Mouse (Mus musculus) cerebellum, postnatal 10 days (tissue): Measurements from ENCODE around the gene Rack1.
"Not testable (repeated sequence)": the region's sequence is repeated elsewhere in the genome, so short reads cannot be mapped to it uniquely, and the experiment has no call there.

Experiments
- DNase-seq, 2 experiments: peaks; one replicate each; pipeline ENCODE4 v3.0.0; 2021; ENCODE audit warnings: mixed read lengths in 2 of 2

Gene Rack1

GRCm38 (mm10) chr11:48819614-48820307 lies 19.6 kb downstream of the Rack1 start:
- DNase-seq = no peak

GRCm38 (mm10) chr11:48820308-48820674 lies 20.2 kb downstream of the Rack1 start:
- no peak for DNase-seq

GRCm38 (mm10) chr11:48821299-48821698 lies 21.2 kb downstream of the Rack1 start:
- not testable (repeated sequence) for DNase-seq

DNA sequence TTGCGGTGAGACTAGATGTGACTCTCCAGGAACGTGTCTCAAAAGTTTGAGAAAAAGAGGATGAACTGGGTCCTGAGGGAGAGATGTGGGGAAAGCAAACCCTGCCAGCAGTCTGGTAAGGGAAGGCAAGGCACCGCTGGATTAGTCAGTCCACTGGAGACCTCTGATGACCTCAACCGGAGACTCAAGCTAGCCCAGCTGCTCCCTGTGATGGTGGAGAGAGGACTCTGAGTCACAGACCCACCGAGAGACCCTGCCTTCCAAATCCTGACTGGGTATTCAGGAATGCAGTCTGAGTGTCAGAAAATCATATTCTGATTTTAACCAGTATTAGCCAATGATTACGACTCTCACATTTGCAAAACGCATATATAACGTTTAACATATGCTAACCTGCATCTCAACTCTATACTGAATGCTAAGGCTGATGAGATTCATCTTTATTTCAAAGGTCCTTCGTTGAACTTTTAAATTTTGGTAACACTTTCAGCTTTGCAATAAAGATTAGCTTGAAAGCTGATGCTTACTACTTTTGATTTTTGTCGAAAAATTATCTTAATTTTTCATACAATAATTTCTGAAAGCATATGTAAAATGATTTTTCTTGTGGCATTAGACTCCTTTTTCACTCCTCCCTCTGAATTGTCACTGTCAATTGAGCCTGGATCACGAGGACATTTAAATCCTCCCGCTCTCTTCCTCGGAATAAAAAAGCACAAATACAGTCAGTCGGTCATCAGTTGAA lies 22.8 kb downstream of the Rack1 start:
- no peak for DNase-seq

DNA sequence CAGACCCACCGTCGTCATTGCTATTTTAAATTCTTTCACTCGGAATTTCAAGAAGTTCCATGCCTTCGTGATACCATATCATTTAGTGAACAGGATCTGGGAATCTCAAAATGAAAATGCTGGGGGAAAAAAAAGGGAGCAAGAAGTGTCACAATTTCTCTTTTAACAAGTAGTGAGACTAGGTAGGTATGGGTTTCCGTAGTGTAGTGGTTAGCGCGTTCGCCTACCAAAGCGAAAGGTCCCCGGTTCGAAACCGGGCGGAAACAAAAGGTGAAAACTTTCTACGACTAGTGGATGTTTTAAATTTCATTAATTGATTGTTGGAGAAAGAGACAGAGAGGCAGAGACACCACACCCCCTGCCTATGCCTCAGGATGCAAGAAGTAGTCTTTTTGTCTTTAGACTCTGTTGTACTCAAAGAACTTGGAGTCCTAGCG lies 23.4 kb downstream of the Rack1 start:
- peak; percentile 69 to 79 for DNase-seq

DNA sequence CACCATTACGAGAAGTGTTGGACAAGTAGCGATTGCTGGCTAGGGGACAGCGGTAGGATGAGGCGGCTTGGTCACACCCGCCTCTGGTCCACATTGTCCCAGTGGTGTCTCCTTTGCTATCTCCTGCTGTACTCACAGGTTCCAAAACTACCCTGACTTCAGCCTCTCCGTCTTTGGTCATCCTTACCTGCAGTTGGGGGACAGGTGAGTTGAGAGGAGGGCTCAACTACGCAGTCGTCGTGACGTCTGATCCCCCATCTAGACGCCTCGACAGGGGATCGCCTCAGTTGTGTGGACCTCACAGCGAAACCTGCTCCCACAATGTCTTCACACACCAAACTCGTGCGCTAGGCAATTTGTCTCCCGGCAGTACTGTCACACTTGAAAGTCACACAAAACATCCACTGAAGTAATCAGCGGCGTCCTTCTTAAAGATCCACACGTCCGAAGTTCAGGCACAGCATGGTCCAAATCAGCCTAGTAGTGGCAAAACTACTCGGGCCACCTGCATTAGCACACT lies 24.2 kb downstream of the Rack1 start:
- DNase-seq = peak in 1 of 2 experiments; percentile 25

- DNase-seq = peak; percentile 34 to 42
Measured at GRCm38 (mm10) chr11:48825979-48826751, 26.0 kb downstream of the Rack1 start, which contains the start of the genes Trim7 and Gm12184. Gene Trim7 (plus strand): TSS chr11:48826140. Gene Gm12184 (minus strand): TSS chr11:48826655.

- DNase-seq = no peak
Measured at GRCm38 (mm10) chr11:48826752-48827096, 26.6 kb downstream of the Rack1 start.

- DNase-seq = no peak
Measured at GRCm38 (mm10) chr11:48827926-48828325, 27.8 kb downstream of the Rack1 start.

- no peak for DNase-seq
Measured at GRCm38 (mm10) chr11:48830279-48830678, 30.1 kb downstream of the Rack1 start.

GRCm38 (mm10) chr11:48831273-48831672 lies 31.1 kb downstream of the Rack1 start:
- DNase-seq = no peak

DNA sequence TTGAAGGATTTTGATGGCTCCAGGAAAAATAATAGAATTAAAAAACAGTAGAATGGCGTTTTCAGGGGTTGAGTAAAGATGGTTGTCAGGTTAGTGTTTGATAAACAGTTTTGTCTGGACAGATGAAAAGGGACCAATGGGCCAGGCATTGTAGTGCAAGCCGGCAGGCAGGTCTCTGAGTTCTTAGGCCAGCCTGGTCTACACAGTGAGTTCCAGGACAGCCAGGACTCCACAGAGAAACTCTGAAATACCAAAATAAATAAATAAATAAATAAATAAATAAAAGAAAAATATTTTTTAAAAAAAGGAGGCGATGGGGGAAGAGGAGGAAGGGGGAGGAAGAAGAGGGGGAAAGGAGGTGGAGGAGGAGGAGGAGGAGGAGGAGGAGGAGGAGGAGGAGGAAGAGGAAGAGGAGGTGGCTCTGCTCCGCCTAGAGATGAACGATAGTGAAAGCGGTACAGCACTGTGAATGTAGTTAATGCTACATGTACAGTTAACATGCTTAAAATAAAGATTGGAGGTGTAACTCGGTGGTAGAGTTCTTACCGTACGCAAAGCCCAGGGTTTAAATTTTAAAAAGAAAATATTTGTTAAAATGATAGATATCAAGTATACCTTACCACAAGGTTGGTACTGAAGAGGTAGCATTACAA lies 33.1 kb downstream of the Rack1 start:
- DNase-seq = no peak

DNA sequence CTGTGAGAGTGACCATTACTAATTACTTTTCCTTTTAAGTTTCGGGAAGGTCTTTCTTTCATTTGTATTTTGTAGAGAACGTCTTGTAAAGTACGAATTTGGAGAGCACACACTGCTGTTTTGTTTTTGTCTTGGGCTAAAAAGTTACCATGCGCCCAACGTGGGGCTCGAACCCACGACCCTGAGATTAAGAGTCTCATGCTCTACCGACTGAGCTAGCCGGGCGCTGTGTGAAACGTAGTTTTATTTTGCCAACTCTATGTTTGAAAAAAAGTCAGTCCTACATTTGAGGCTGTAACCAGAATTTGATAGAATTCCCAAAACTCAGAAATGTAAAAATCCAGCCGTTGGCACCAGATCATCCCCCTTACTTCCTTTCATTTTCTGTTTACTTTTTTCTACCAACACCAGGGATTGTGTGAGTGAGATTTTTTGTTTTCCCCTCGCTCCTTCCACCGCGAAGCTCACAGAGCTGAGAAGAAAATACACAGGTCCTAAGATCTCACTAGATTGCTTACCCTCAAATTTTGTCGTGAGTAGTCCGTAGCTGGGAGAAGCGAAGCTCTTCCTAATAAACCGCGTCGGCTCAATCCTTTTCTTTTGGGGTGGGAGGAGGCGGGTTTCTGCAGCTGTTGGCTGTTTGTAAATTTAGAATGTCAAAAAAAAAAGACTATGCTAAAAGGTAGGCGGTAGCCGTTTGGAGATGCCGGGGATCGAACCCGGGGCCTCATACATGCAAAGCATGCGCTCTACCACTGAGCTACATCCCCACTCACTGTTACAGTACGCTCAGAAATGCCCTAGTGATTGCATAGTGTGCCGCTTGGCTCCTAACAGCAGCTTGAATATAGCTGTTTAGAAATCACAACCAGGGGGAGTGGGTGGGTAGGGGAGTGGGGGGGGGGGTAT lies 33.9 kb downstream of the Rack1 start:
- DNase-seq = peak; percentile 94 to 96

GRCm38 (mm10) chr11:48835923-48836322 lies 35.8 kb downstream of the Rack1 start:
- no peak for DNase-seq

DNA sequence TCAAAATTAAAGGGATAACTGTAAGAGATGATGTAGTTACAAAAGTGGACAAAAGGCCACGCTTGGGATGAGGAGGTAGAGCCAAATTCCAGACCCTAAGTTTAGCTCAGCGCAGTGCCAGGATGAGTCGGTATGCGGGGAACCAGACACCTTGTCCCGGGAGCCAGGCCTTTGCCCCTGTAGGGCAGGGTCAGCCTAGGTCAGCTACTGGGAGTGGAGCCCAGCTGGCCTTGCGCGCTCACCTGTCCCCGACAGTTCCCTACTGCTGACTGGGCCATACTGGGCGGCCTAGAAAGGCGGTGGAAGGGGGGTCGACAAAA lies 36.8 kb downstream of the Rack1 start:
- no peak for DNase-seq

GRCm38 (mm10) chr11:48837310-48838180 lies 37.4 kb downstream of the Rack1 start:
- peak; percentile 77 for DNase-seq

DNA sequence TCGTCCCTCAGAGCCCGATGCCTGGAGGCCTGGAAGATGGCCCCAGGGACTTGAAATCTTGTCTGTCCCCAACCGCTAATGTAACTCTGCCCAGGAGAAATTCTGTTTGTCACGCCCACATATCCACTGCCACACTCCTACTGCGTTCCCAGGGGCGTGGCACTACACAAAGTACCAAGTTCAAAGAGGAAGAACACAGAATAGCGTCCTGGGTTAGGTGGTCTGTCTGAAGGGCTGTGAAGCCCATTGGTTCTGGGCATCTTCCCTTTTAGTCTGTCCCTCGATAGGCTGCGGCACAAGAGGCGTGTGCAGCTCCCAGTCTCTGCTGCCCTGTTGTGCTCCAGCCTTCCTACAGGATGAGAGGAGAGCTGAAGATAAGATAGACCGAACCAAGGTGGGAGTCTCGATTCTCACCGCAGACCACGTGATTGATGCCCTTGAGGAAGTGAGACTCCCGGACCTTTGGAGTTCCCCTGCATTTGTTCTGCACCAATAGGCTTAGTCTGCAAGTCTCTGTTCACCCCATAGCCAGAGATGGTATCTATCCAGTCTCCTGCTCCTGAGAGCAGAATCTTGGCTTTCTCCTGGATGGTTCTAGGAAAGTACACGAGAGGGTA lies 38.2 kb downstream of the Rack1 start:
- peak in 1 of 2 experiments; percentile 53 for DNase-seq

GRCm38 (mm10) chr11:48838879-48839680 lies 38.9 kb downstream of the Rack1 start:
- DNase-seq = no peak

- no peak for DNase-seq
Measured at GRCm38 (mm10) chr11:48840805-48841204, 40.7 kb downstream of the Rack1 start.
